Mouse (Mus musculus) G1E-ER4 (cell line): ENCODE data around the gene Wbp1. TPM values are rescaled to one million over a fixed set of nuclear protein-coding genes. Genes with fewer than 3 reads are reported as not detected.

Source experiments
- GATA1 ChIP-seq: IDR thresholded peaks from one replicate; pipeline ENCODE4 v1.8.0; 2012; ENCODE audit warnings: low read length, inconsistent platforms
- polyA plus RNA-seq: library from polyadenylated mRNA; stranded (reverse); fragments of >175 nt; gene quantifications from 2 replicates; pipeline ENCODE4 v1.2.3, GENCODE M21; 2012

Wbp1 gene
- polyA plus RNA-seq, 1 experiment = 47.0 TPM

DNA sequence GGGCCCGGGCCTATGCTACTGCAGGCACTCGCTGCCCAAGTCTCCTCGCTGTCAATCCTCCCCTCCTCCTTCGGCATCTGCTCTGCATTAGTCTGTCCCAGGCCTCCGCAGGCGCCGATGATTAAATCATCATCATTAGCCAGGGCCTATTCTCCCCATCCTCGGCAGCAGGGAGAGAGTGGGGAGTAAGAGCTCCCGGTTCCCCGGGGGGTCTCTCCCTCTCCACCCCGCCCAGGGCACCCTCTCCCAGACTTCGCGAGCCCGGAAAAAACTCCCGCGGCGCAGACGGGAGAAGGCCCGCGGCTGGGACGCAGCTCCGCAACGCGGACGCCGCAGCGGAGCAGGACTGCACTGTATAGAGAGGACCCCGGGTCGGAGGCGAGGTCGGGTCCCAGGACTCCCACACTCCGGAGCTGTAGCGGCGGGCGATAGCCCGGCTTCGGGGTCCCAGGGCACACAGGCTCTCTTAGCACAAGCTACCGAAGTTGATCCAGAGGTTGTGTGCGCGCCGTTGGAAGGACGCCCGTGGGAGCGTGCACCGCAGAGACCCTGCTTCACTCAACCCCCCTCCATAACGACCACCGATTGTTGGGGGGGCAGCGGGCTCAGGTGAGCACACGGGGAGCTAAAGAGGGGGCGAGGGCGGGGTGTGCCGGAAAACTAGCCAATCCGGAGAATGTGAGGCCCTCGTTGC, 43.6 kb downstream of the Wbp1 start, which contains the start of gene Pcgf1:
TSS of gene Pcgf1 (plus strand) at position 240 of the 694 bp plus-strand sequence.
- TF ChIP-seq GATA1 = no peak

DNA sequence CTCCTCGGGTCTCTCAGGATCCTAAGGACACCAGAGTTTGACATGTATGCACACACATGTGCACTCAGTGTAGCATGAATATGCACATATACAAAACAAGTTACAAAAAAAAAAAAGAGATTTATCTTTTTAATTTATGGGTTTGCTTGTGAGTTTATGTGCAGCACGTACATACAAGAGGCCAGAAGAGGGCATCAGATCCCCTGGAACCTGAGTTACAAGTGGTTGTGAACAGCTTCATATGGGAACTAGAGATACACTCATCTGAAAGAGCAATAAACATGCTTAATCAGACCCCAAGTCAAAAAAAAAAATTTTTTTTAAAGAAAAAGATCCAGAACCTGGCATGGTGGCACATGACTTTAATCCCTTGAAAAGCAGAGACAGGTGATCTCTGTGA, 46.4 kb downstream of the Wbp1 start:
- TF ChIP-seq GATA1 = no peak

DNA sequence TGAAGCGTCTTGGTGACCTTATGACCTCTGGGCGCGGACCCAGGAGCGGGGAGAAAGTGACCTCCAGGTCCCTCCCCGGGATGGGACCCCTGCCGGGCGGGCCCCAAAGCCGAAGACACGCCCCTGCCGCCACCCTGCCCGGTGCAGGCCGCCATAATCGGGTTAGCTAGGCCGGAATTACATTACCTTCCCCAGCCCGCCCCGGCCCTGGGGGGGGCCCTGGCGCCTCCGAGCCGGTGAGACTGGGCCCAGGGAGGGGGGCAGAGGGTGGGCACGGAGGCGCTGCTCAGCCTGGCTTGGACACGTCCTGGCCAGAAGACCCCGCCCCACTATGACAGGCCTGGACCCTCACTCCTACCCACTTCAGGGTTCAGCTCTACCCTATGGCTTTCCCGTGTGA, 50.1 kb downstream of the Wbp1 start:
- TF ChIP-seq GATA1 = no peak

GRCm38 (mm10) chr6:83070311-83071219, 50.8 kb downstream of the Wbp1 start:
- no peak for TF ChIP-seq GATA1

DNA sequence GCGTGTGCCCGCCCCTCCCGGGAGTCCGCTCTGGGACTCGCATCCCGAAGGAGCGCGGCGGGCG, 51.3 kb downstream of the Wbp1 start, which contains the start of gene Tlx2:
TSS of gene Tlx2 (minus strand) at position 47 of the 64 bp plus-strand sequence.
- no peak for TF ChIP-seq GATA1

DNA sequence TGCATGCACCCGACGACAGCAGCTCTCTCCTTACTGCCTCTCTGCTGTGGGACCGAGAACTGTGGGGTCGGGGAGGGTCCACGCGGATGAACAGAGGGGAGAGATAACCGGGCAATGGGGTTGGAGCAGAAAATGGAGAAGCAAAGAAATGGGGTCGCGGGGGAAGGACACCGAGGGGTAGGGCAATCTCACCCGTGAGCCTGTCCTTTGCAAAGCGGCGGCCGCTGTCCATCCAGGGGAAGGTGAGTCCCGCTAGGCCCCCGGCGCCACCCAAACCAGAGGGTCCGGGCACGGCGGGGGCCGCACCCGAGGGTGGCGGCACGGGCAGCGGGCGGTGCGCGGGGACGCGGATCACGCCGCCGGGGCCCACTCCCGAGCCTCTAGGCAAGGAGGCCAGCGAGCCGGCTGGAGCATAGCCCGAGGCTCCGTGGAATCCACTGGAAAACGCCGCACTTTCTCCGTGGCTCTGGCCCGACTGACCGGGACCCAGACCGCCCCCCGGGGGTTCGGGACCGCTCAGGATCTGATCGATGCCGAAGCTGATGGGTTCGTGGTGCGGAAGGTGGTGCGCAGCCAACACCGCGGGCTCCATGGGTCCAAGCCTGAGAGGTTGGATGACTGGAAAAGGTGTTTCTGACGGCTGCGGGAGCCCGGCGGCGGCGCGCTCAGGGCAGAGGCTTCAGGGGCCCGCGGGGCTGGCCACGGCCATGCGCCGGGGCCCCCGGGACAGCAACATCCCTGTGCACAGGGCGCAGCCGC, 51.7 kb downstream of the Wbp1 start:
- no peak for TF ChIP-seq GATA1

Other genes with a start within 250 kb of the Wbp1 start
- gene Sema4f, start 181.8 kb downstream of the Wbp1 start, polyA plus RNA-seq = not detected in 2 replicates
- 2.1 and 3.4 TPM in 2 replicates for gene M1ap, start 174.7 kb downstream of the Wbp1 start, polyA plus RNA-seq
- gene Dok1, start 88.1 kb downstream of the Wbp1 start, polyA plus RNA-seq = 128 and 144 TPM in 2 replicates
- 0.30 and 0.32 TPM in 2 replicates for gene Loxl3, start 87.4 kb downstream of the Wbp1 start, polyA plus RNA-seq
- gene Aup1, start 67.0 kb downstream of the Wbp1 start, polyA plus RNA-seq = 1,009 and 1,196 TPM in 2 replicates
- gene Htra2, start 66.3 kb downstream of the Wbp1 start, polyA plus RNA-seq = 86.7 and 110 TPM in 2 replicates
- gene Dqx1, start 63.7 kb downstream of the Wbp1 start, polyA plus RNA-seq = 0.85 and 1.5 TPM in 2 replicates
- not detected in 2 replicates for gene Tlx2, start 51.3 kb downstream of the Wbp1 start, polyA plus RNA-seq
- 8.6 and 10.8 TPM in 2 replicates for gene Pcgf1, start 43.7 kb downstream of the Wbp1 start, polyA plus RNA-seq
- gene Lbx2, start 35.2 kb downstream of the Wbp1 start, polyA plus RNA-seq = 0.10 and 0.13 TPM in 2 replicates
- 12.9 and 13.9 TPM in 2 replicates for gene Ccdc142, start 20.0 kb downstream of the Wbp1 start, polyA plus RNA-seq
- 5.2 and 7.2 TPM in 2 replicates for gene Gm42688, start 19.9 kb downstream of the Wbp1 start, polyA plus RNA-seq
- gene Mrpl53, start 12.5 kb downstream of the Wbp1 start, polyA plus RNA-seq = 69.5 and 81.4 TPM in 2 replicates
- gene Mogs, start 6.1 kb downstream of the Wbp1 start, polyA plus RNA-seq = 163 and 176 TPM in 2 replicates
- 158 and 217 TPM in 2 replicates for gene Ino80b, start 3.9 kb upstream of the Wbp1 start, polyA plus RNA-seq
- gene Rtkn, start 13.9 kb upstream of the Wbp1 start, polyA plus RNA-seq = 13.1 and 20.1 TPM in 2 replicates
- gene Wdr54, start 34.8 kb upstream of the Wbp1 start, polyA plus RNA-seq = not detected in 2 replicates
- gene 1700003E16Rik, start 34.8 kb upstream of the Wbp1 start, polyA plus RNA-seq = not detected in 2 replicates
- 307 and 323 TPM in 2 replicates for gene Dctn1, start 44.4 kb upstream of the Wbp1 start, polyA plus RNA-seq
- not detected in 2 replicates for gene Slc4a5, start 98.3 kb upstream of the Wbp1 start, polyA plus RNA-seq
- gene Mthfd2, start 204.3 kb upstream of the Wbp1 start, polyA plus RNA-seq = 28.6 and 33.9 TPM in 2 replicates
- 121 and 167 TPM in 2 replicates for gene Mob1a, start 204.5 kb upstream of the Wbp1 start, polyA plus RNA-seq
- gene Bola3, start 227.6 kb upstream of the Wbp1 start, polyA plus RNA-seq = 66.7 and 111 TPM in 2 replicates